Mouse (Mus musculus): ENCODE results near the gene Gabra6. TPM values are rescaled to one million over a fixed set of nuclear protein-coding genes. Genes with fewer than 3 reads are reported as not detected.

The Gabra6 gene
- not detected for total RNA-seq (2021)

GRCm38 (mm10) chr11:42320882-42321281 is at the start of gene Gabra6:
TSS of gene Gabra6 (minus strand) at chr11:42321072.
- intact Hi-C loops (cut with DNase I) = no loop called here
- no peak for DNase-seq

GRCm38 (mm10) chr11:42365544-42365943 is 44.7 kb upstream of the Gabra6 start:
- intact Hi-C loops (cut with DNase I) = no loop called here
- no peak for DNase-seq

- intact Hi-C loops (cut with DNase I) = no loop called here
- no peak for DNase-seq
Observed at GRCm38 (mm10) chr11:42332121-42332520, 11.2 kb upstream of the Gabra6 start.

- intact Hi-C loops (cut with DNase I) = no loop called here
- no peak for DNase-seq
Observed at GRCm38 (mm10) chr11:42326262-42326661, 5.4 kb upstream of the Gabra6 start.

GRCm38 (mm10) chr11:42321560-42321959 is 688 bp upstream of the Gabra6 start:
- intact Hi-C loops (cut with DNase I) = no loop called here
- no peak for DNase-seq

GRCm38 (mm10) chr11:42319521-42319920 is 1.4 kb downstream of the Gabra6 start:
- no peak for DNase-seq
- intact Hi-C loops (cut with DNase I) = no loop called here

GRCm38 (mm10) chr11:42319101-42319500 is 1.8 kb downstream of the Gabra6 start:
- DNase-seq = no peak
- intact Hi-C loops (cut with DNase I) = no loop called here

- DNase-seq = no peak
- intact Hi-C loops (cut with DNase I) = no loop called here
Observed at GRCm38 (mm10) chr11:42317985-42318384, 2.9 kb downstream of the Gabra6 start.

- no peak for DNase-seq
- intact Hi-C loops (cut with DNase I) = no loop called here
Observed at GRCm38 (mm10) chr11:42314850-42315249, 6.0 kb downstream of the Gabra6 start.

- intact Hi-C loops (cut with DNase I) = no loop called here
- no peak for DNase-seq
Observed at GRCm38 (mm10) chr11:42310892-42311291, 10.0 kb downstream of the Gabra6 start.

- no peak for DNase-seq
- intact Hi-C loops (cut with DNase I) = no loop called here
Observed at GRCm38 (mm10) chr11:42309086-42309485, 11.8 kb downstream of the Gabra6 start.

GRCm38 (mm10) chr11:42306095-42306494 is 14.8 kb downstream of the Gabra6 start:
- intact Hi-C loops (cut with DNase I) = no loop called here
- no peak for DNase-seq

- intact Hi-C loops (cut with DNase I) = no loop called here
- no peak for DNase-seq
Observed at GRCm38 (mm10) chr11:42258978-42259377, 61.9 kb downstream of the Gabra6 start.

Other genes with a start within 250 kb of the Gabra6 start
- gene Gabra1, start 138.1 kb downstream of the Gabra6 start, total RNA-seq (2021) = under 1 TPM; 0.37 to 0.67 TPM
- 1 to 10 TPM in 1 of 2 experiments, under 1 TPM in 1; 0.64 to 1.6 TPM for gene Gabrb2, start 98.7 kb upstream of the Gabra6 start, total RNA-seq (2021)